Mouse (Mus musculus) thymus, adult 2 months (tissue): ENCODE data around the gene Thbs3. TPM values are rescaled to one million over a fixed set of nuclear protein-coding genes. Genes with fewer than 3 reads are reported as not detected.
A peak's percentile ranks its signal among the peaks of the same experiment; 100 is the strongest.

Source experiments
- DNase-seq: peaks from one replicate; pipeline ENCODE4 v3.0.0; 2021
- H3K27ac ChIP-seq: fragments of 200-500 bp; 2 replicates; pipeline ENCODE4 v1.5.1; 2012; ENCODE audit warnings: low read length, control low read depth; ENCODE audit not compliant: control insufficient read depth, insufficient read depth
- H3K27me3 ChIP-seq: fragments of 200-500 bp; 2 replicates; pipeline ENCODE4 v1.6.1; 2012; ENCODE audit warnings: mild to moderate bottlenecking, low read length, moderate library complexity, mixed read lengths; ENCODE audit not compliant: control insufficient read depth, insufficient read depth
- H3K36me3 ChIP-seq: fragments of 200-500 bp; 2 replicates; pipeline ENCODE4 v1.6.1; 2012; ENCODE audit warnings: mild to moderate bottlenecking, low read length, moderate library complexity; ENCODE audit not compliant: control insufficient read depth, insufficient read depth
- H3K4me1 ChIP-seq: fragments of 200-500 bp; replicated peaks from 2 replicates; pipeline ENCODE4 v1.6.1; 2012; ENCODE audit warnings: low read length; ENCODE audit not compliant: control insufficient read depth, insufficient read depth
- H3K4me3 ChIP-seq: fragments of 200-500 bp; 2 replicates; pipeline ENCODE4 v1.5.1; 2012; ENCODE audit warnings: mild to moderate bottlenecking, low read length, control low read depth, moderate library complexity; ENCODE audit not compliant: control insufficient read depth, insufficient read depth
- CTCF ChIP-seq: fragments of 200-500 bp; IDR thresholded peaks from 2 replicates; pipeline ENCODE4 v1.5.1; 2012; ENCODE audit warnings: mild to moderate bottlenecking, control low read depth, low read length, moderate library complexity, borderline replicate concordance; ENCODE audit not compliant: control insufficient read depth, poor library complexity, insufficient read depth; ENCODE audit errors: extremely low read depth
- POLR2A ChIP-seq: fragments of 200-500 bp; IDR thresholded peaks from 2 replicates; pipeline ENCODE4 v1.6.1; 2012; ENCODE audit warnings: mild to moderate bottlenecking, low read length, control low read depth, moderate library complexity; ENCODE audit not compliant: control insufficient read depth, poor library complexity, insufficient read depth; ENCODE audit errors: extremely low read depth
- WGBS: fragments of 180-500 bp; shearing (Covaris S2); methylation state at CpG from one replicate; pipeline ENCODE4 v1.1.7; 2018; 5-methylcytosine and 5-hydroxymethylcytosine counted together
- polyA plus RNA-seq: library from polyadenylated mRNA; depleted of rRNA; stranded (reverse); fragments of >200 nt; gene quantifications from 2 replicates; pipeline ENCODE4 v1.2.3, GENCODE M21; 2012

Gene Thbs3
- polyA plus RNA-seq, 1 experiment, result 10.9 TPM

DNA sequence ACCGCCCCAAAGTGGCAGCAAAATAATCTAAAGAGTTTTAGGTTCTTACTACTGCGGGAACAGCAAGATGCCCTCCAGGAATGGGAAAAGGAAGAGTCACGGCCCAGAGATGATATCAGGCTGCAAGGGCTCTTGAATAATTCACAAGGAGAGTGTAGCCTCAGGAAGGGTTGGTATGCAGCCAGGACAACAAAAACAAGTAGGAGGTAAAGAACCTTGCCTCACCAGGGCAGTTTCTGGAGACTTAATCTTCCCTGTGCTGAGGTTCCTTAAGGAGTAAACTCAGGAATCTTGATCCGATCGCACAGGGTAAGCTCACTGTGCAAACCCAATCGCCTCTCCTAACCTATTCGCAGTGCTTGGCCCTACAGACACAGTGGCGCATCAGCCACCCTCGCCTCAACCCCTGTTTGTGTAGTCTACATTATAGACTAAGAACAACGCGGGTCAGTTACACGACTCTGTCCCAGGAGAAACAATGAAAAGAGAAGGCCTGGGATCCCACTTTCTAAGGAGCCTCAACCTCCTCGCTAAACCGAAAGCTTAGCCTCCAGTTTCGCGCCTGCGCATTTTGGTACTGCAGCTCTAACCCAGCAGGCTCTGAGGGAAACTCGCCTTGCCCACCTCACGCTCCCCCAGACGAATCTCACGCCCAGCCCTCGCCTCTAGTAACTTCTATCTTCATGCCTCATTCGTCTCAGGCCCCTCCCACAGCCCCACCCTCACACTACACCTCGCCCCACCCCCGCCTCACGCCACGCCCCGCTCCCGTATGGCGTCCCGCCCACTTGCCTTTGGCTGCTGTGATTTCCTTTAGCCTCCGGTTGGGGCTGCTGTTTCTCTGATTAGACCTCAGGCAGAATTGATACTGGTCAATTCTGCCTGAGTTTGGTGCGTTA lies 18.8 kb upstream of the Thbs3 start:
- WGBS, result 7% methylated on average over 33 of the region's 33 CpGs
- TF ChIP-seq POLR2A (peak; percentile 71), CTCF (0 out of 2 replicates have a peak, but pooled peaks have one; percentile 31)
- H3K27me3 ChIP-seq, result no peaks in the 10 kb centered on the region
- H3K27ac ChIP-seq, result peak overlapping the region; percentile 85
- H3K4me1 ChIP-seq, result peaks cover 10% of the 10 kb centered on the region
- H3K36me3 ChIP-seq, result no peaks in the 10 kb centered on the region
- peak overlapping the region; percentile 54 for H3K4me3 ChIP-seq
- peak; percentile 89 for DNase-seq

DNA sequence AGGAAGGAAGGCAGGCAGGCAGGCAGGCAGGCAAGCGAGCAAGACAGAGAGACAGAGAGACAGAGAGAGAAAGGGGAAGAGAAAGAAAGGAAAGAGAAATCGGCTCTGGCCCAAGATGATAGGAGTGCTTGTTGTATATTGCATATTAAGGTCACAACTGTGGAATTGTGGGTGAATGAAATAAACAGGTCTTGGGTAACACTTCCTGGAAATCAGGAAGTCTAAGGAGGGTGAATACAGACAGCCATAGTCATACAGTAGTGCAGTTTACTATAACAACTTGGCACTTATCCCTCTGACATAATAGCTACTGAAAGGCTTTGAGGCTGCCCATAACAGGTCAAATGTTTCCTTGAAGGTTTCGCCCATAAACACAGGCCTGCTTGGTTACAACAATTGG lies 15.1 kb upstream of the Thbs3 start:
- H3K27me3 ChIP-seq, result no peaks in the 10 kb centered on the region
- TF ChIP-seq POLR2A (no peak), CTCF (no peak)

DNA sequence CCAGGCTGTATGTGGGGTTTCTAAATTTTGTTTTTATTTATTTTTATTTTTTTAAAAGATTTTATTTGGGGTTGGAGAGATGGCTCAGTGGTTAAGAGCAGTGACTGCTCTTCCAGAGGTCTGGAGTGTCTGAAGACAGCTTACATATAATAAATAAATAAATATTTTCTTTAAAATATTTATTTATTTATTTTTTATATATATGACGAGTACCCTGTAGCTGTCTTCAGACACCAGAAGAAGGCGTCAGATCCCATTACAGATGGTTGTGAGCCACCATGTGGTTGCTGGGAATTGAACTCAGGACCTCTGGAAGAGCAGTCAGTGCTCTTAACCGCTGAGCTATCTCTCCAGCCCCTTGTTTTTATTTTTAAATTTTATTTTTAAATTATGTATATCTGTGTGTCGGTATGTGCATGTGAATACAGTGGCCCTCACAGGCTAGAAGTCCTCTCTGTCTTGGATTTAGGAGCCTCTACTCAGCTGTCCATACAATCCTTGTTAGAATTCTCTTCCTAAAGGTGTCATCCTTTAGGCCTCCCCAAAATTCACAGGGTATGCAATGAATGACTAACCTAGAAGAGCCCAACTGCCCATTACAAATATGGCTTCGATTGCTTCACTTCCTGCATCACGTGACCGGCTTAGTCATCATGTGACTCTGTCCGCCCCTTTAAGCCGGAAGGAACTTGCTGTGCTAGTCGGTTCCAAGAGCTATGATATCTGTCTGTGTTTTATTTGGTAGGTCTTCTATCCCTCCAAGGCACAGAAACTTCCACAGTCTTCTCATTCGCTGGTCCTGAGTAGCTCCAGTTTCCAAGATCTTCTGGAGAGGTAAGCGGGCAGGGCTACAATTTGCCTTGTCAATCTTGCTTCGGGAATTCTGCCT lies 12.5 kb upstream of the Thbs3 start, which contains the start of gene Gba:
Gba (plus strand) TSS at position 676 of the 889 bp plus-strand sequence.
- DNase-seq, result peak; percentile 85
- peaks cover 6% of the 10 kb centered on the region for H3K4me1 ChIP-seq
- TF ChIP-seq CTCF, result no peak
- no peak for TF ChIP-seq POLR2A
- H3K27me3 ChIP-seq, result no peaks in the 10 kb centered on the region
- WGBS, result 24% methylated on average over 13 of the region's 13 CpGs
- H3K4me3 ChIP-seq, result peak within 1 kb of the TSS; percentile 32
- H3K36me3 ChIP-seq, result peaks cover 28% of the 10 kb centered on the region
- H3K27ac ChIP-seq, result no peak within 1 kb of the TSS

More for the DNA sequence above, 15.1 kb upstream of the Thbs3 start:
- Histone ChIP-seq H3K4me3 (no peak overlapping the region), H3K4me1 (peaks cover 14% of the 10 kb centered on the region), H3K36me3 (0 out of 2 replicates have a peak, but pooled peaks cover 2% of the 10 kb centered on the region), H3K27ac (no peak overlapping the region)
- DNase-seq, result no peak
- WGBS, result 63% methylated on average over 3 of the region's 3 CpGs

DNA sequence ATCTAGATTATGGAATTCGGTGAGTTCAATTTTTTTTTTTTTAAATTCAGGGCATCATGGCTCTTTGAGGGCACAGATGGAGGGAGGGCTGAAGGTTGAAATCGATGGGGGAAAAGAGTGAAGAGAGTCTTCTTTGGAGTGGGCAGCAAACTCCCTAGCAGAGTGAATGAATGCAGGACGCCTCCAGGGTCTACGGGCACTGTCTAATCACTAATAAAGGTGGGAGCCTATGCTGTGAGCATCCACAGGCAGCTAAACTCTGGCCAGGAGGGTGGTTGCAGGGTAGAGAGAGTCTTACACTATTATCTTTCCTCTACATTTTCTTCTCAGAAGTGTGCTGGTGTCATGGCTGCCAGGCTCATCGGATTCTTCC lies 11.9 kb upstream of the Thbs3 start:
- 21% methylated on average over 5 of the region's 5 CpGs for WGBS
- TF ChIP-seq POLR2A (no peak), CTCF (no peak)
- Histone ChIP-seq H3K4me1 (peaks cover 6% of the 10 kb centered on the region), H3K4me3 (peak overlapping the region; percentile 32), H3K27ac (no peak overlapping the region), H3K27me3 (no peaks in the 10 kb centered on the region), H3K36me3 (peaks cover 33% of the 10 kb centered on the region)
- no peak for DNase-seq

DNA sequence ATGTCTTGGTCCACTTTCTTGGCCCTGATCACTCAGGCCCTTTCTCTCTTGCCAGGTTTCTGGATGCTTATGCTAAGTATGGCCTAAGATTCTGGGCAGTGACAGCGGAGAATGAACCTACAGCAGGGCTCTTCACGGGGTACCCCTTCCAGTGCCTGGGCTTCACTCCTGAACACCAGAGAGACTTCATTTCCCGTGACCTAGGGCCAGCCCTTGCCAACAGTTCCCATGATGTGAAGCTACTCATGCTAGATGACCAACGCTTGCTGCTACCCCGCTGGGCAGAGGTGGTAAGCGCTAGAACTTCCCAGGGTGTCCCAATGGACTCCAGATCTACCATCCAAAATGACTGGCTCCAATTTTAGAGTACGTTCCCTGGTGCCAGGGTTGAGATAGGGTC lies 8.9 kb upstream of the Thbs3 start:
- Histone ChIP-seq H3K27me3 (no peaks in the 10 kb centered on the region), H3K36me3 (peaks cover 47% of the 10 kb centered on the region), H3K27ac (no peak overlapping the region), H3K4me1 (peaks cover 6% of the 10 kb centered on the region), H3K4me3 (no peak overlapping the region)
- TF ChIP-seq CTCF, result no peak
- TF ChIP-seq POLR2A, result no peak
- WGBS, result 97% methylated on average over 7 of the region's 7 CpGs
- no peak for DNase-seq

DNA sequence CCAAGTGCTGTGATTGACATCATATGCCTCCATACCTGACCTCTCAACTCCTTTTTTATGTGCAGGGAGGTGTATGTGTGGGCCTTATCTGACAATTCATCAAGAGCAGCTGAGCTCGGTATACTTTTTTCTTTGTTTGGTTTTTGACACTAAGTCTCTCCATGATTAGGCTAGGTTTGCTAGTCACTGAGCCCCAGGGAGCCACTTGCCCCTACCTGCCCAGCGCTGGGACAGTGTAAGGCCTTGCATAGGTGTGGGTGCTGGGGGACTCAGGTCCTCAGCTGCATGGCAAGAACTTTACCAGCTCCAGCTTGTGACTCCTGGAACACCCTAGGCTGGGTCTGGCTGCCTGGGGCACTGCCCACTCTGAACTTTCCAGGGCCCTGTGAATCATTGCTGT lies 8.3 kb upstream of the Thbs3 start:
- H3K27ac ChIP-seq, result no peak overlapping the region

More for the DNA sequence above, 8.3 kb upstream of the Thbs3 start:
- peaks cover 6% of the 10 kb centered on the region for H3K4me1 ChIP-seq
- DNase-seq, result no peak
- 83% methylated on average over 2 of the region's 2 CpGs for WGBS
- H3K27me3 ChIP-seq, result no peaks in the 10 kb centered on the region
- peaks cover 47% of the 10 kb centered on the region for H3K36me3 ChIP-seq
- no peak for TF ChIP-seq POLR2A
- no peak for TF ChIP-seq CTCF
- no peak overlapping the region for H3K4me3 ChIP-seq
